Mouse (Mus musculus) brain, adult 2 months (tissue): ENCODE measurements around the gene Myo1h.

Experiments used
- DNase-seq: peaks from one replicate; pipeline ENCODE4 v3.0.0; 2011; ENCODE audit warnings: low read depth, low spot score

Gene Myo1h

DNA sequence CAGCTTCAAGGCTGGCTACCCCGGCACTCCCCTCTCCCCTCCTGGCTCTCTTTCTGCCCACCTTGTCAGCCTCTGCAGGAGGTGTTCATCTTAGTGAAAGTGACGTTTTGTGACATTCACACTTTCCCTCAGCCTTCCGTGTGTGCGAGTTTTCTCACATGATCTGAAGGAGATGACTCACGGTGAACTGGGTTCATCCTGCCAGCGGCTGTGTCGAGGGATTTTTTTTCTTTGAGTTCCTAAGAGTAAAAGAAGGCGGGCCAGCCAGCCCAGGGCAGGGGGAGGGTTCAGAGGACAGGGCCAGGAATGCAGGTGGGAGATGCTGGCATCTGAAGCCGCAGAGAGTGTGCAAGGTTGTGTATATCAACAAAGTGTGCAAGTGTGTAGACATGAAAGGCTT is 104.2 kb downstream of the Myo1h start:
- peak; percentile 65 for DNase-seq

GRCm38 (mm10) chr5:114406592-114406991 is 117.6 kb downstream of the Myo1h start:
- DNase-seq = no peak

GRCm38 (mm10) chr5:114407269-114407668 is 118.3 kb downstream of the Myo1h start:
- DNase-seq = peak; percentile 77

- no peak for DNase-seq
Measured at GRCm38 (mm10) chr5:114407810-114408209, 118.8 kb downstream of the Myo1h start.

- no peak for DNase-seq
Measured at GRCm38 (mm10) chr5:114408846-114409245, 119.9 kb downstream of the Myo1h start.

- DNase-seq = no peak
Measured at GRCm38 (mm10) chr5:114410429-114410828, 121.5 kb downstream of the Myo1h start.

- no peak for DNase-seq
Measured at GRCm38 (mm10) chr5:114412361-114412998, 123.5 kb downstream of the Myo1h start.

DNA sequence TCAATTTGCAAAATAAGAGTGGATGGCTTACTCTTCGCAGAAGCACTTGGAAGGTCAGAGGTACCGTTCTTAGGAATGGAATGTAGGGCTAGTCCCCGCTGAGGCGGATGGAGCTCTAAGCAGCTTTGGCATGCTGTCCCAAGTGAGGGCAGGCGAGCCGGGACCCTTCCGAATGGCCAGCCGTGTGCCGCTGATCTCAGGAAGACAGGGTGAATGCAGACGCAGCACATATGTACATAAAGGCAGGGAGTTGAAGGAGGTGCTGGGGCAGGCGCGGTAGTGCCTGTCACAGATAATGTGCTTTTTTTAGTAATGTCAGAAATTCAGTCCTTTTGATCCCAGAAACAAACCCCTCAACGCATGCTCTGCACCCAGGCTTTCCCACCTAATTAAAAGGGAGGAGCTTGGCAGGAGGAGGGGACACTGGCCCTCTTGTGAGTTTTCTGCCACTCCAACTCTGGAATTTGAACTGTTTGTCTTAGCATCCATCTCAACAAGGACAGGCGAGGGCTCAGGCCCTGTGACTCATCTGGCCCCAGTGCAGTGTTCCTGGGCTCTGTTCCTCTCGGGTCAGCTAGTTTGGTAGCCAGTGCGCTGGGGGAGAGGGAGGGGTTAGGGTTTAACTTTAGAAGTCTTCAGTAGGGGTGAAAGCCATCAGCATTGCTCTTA is 124.2 kb downstream of the Myo1h start:
- DNase-seq = no peak
